Mouse (Mus musculus) bone marrow macrophage, adult 2 months (primary cell): ENCODE results near the gene Ntrk3.

Experiments used
- CTCF ChIP-seq: IDR thresholded peaks from 2 replicates; pipeline ENCODE4 v1.5.1; 2012; ENCODE audit warnings: low read depth, mild to moderate bottlenecking, low read length, moderate library complexity
- POLR2A ChIP-seq: IDR thresholded peaks from 2 replicates; pipeline ENCODE4 v1.6.1; 2012; ENCODE audit warnings: mild to moderate bottlenecking, low read depth, low read length, borderline replicate concordance

DNA sequence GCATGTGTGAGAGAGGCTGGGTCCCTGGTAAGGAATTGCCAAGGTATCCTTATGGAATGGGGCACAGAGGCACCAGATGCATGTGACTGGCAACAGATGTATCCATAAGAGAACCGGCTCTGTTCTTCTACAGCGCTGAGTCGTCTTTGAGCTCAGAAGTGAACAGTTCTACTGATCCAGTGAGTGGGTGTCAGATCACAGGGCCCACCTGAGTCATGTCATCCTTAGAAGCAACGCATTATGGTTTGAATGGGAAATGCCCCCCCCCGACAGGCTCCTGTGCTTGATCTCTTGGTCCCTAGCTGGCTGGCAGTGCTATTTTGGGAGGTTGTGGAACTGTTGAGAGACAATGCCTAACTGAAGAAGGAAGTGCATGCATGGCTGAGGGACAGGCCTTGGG is 236.9 kb downstream of the Ntrk3 start:
- TF ChIP-seq CTCF, result no peak
- no peak for TF ChIP-seq POLR2A
